Mouse (Mus musculus): Measurements from ENCODE around the gene Pi16. TPM values are rescaled to one million over a fixed set of nuclear protein-coding genes. Genes with fewer than 3 reads are reported as not detected.

Gene Pi16
- polyA plus RNA-seq, 1 experiment from 2014 or later = 1.8 TPM

DNA sequence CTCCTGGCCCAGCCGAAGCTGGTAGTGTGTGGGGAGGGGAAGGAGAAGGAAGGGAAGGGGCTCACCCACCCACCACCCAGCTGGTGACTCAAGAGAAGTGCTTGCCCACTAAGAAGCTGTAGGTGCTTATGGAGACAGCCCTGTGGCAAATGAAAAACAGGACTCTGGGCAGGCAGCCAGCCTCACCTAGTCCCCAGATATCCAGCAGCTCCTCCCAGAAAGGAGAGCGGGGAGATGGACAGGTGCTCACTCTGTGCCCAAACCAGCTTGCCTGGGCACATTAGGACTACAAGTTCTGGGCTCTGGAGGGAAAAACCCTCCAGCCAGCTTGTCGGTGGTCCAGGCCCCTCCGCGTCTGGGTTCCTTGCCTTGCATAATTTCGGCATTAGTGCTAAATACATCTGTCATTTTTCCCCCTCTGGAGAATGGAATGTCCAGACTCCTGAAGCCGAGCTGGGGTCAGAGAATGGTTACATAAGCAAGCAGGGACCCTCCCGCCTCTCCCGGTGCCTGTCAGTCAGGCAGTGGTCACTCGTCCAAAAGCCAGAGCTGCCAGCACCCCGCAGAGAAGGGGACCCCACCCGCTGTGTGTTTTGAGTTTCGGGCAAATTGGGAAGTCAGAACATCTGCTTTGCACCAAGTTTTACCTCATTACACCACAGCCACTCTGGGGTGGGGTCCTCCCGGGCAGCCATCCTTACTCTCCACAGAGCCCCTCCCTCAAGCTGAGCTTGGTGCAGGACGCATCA, 12.2 kb upstream of the Pi16 start:
- Histone ChIP-seq H3K4me2 (no peak overlapping the region), H3K9me3 (no peaks in the 10 kb centered on the region), H3K4me1 (replicated peaks) (peaks cover 31% of the 10 kb centered on the region), H3K4me3 (no peak overlapping the region), H3K27me3 (no peaks in the 10 kb centered on the region), H3K27ac (replicated peaks) (no peak overlapping the region; the same call in 1 of the 2 replicates), H3K36me3 (peaks cover 25% of the 10 kb centered on the region), H3K9ac (no peak overlapping the region)
- ATAC-seq (ENCODE audit: low read depth) = no peak
- WGBS = 40% methylated on average over 15 of the region's 15 CpGs

DNA sequence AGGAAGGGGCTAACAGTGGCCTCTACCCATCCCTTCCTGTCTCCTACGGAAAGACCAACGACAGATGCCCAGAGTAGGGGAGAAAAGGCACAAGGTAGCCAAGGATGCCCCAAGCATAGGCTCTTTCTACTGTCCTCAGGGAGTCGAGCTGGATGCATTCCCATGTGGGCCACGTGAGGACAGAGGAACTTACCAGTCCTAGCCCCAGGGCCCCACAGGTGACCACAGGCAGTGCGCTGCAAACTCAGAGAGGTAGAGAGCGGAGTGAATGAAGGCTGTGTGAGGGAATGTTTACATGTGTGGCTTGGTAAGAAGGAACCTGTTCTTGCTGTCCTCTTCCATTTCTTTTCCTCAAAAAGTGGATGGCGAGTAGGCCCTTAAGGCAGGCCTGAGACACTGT, 11.6 kb upstream of the Pi16 start:
- H3K4me1 ChIP-seq (replicated peaks) = peaks cover 32% of the 10 kb centered on the region
- H3K9me3 ChIP-seq = no peaks in the 10 kb centered on the region
- WGBS = 74% methylated on average over 7 of the region's 7 CpGs
- peaks cover 19% of the 10 kb centered on the region for H3K36me3 ChIP-seq
- no peak for ATAC-seq (ENCODE audit: low read depth)
- H3K9ac ChIP-seq = no peak overlapping the region
- no peak overlapping the region for H3K4me3 ChIP-seq
- no peak overlapping the region for H3K27ac ChIP-seq (replicated peaks)
- H3K4me2 ChIP-seq = no peak overlapping the region
- no peaks in the 10 kb centered on the region for H3K27me3 ChIP-seq

DNA sequence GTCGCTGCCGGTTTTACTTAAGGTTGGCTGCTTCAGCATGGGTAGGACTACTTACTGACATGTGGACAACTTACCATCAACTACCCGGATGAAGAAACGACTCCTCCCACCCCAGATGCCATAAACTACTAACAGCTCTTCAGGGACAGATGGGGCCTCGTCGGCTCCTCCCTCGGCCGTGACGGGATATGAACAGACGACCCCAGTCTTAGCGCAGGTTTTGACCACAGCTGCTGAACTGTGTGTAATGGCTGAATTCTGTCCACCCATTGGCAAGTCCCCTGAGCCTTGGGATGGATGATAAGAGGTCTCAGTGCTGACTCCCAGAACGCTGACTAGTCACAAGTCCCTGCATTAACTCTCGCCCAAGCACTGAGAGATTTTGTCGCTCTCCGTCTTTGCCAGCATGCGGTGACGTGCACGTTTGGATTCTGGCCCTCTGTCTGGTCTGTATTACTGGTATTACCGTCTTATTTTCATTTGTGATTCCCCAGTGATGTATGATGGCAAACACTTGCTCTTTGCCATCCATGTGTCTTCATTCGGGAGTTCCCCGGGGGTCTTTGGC, 7.3 kb upstream of the Pi16 start:
- H3K27me3 ChIP-seq = no peaks in the 10 kb centered on the region
- peaks cover 19% of the 10 kb centered on the region for H3K4me1 ChIP-seq (replicated peaks)
- H3K9ac ChIP-seq = no peak overlapping the region
- H3K27ac ChIP-seq (replicated peaks) = no peak overlapping the region
- no peak for ATAC-seq (ENCODE audit: low read depth)
- WGBS = 54% methylated on average over 21 of the region's 21 CpGs
- H3K9me3 ChIP-seq = no peaks in the 10 kb centered on the region
- no peak overlapping the region for H3K4me2 ChIP-seq
- H3K4me3 ChIP-seq = no peak overlapping the region
- no peaks in the 10 kb centered on the region for H3K36me3 ChIP-seq

DNA sequence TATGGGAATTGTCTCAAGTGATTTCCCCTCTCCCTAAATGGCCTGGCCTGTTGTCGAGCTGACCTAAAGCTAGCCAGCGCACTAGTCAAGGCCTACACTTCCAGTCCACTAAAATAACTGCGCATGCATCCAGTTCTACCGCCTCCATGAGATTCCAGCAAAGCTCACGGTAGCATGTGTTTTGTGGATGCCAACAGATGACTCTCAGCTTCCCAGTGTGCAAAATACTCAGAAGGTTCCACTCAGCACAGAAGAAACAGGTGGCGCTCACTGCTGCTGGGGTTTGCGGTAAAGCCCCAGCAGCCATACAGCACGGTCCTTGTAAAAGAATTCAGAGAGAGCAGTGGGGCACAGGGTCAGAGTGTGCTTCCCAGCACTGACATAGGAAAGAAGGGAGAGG, 5.9 kb upstream of the Pi16 start:
- H3K4me3 ChIP-seq = no peak overlapping the region
- WGBS = 88% methylated on average over 8 of the region's 8 CpGs

DNA sequence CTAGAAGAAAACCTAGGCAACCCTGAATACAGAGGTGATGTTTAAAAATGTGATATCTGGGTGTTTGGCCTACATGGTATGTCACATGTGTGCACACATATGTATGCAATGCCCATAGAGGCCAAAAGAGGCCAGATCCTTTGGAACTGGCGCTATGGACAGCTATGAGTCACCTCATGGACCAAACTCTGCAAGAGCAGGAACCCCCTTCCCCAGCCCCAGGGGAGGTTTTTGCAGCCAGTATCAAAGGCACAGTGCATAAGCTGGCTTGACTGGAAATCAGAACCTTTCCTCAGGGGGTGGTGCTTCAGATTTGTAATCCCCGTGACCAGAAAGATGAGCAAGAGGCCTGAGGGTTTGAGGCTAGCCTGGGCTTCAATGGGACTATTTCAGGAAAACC, 5.4 kb upstream of the Pi16 start:
- Histone ChIP-seq H3K27ac (replicated peaks) (no peak overlapping the region), H3K9ac (no peak overlapping the region), H3K27me3 (no peaks in the 10 kb centered on the region), H3K9me3 (no peaks in the 10 kb centered on the region), H3K4me3 (no peak overlapping the region), H3K4me1 (replicated peaks) (peaks cover 15% of the 10 kb centered on the region), H3K36me3 (no peaks in the 10 kb centered on the region), H3K4me2 (no peak overlapping the region)
- 88% methylated on average over 2 of the region's 2 CpGs for WGBS
- ATAC-seq (ENCODE audit: low read depth) = no peak

More for the DNA sequence above, 5.9 kb upstream of the Pi16 start:
- Histone ChIP-seq H3K9me3 (no peaks in the 10 kb centered on the region), H3K4me1 (replicated peaks) (peaks cover 20% of the 10 kb centered on the region), H3K4me2 (no peak overlapping the region), H3K36me3 (no peaks in the 10 kb centered on the region), H3K9ac (no peak overlapping the region), H3K27ac (replicated peaks) (no peak overlapping the region), H3K27me3 (no peaks in the 10 kb centered on the region)
- no peak for ATAC-seq (ENCODE audit: low read depth)

DNA sequence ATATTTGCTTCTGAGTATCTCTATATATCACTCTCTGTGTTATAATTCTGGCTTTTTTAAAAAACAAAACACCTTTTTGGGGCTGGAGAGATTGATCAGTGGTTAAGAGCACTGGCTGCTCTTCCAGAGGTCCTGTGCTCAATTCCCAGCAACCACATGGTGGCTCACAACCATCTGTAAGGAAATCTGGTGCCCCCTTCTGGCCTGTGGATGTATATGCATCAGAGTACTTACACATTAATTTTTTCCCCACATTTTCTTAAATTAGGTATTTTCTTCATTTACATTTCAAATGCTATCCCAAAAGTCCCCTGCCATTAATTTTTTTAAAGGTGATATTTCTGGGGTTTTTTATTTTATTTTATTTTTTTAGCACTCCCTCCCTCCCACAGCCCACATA, 4.2 kb upstream of the Pi16 start:
- H3K27me3 ChIP-seq = no peaks in the 10 kb centered on the region
- no peaks in the 10 kb centered on the region for H3K36me3 ChIP-seq
- no peak overlapping the region for H3K4me3 ChIP-seq
- no peak for ATAC-seq (ENCODE audit: low read depth)
- H3K9ac ChIP-seq = no peak overlapping the region
- H3K27ac ChIP-seq (replicated peaks) = no peak overlapping the region
- no peak overlapping the region for H3K4me2 ChIP-seq
- H3K4me1 ChIP-seq (replicated peaks) = peaks cover 11% of the 10 kb centered on the region
- no peaks in the 10 kb centered on the region for H3K9me3 ChIP-seq

DNA sequence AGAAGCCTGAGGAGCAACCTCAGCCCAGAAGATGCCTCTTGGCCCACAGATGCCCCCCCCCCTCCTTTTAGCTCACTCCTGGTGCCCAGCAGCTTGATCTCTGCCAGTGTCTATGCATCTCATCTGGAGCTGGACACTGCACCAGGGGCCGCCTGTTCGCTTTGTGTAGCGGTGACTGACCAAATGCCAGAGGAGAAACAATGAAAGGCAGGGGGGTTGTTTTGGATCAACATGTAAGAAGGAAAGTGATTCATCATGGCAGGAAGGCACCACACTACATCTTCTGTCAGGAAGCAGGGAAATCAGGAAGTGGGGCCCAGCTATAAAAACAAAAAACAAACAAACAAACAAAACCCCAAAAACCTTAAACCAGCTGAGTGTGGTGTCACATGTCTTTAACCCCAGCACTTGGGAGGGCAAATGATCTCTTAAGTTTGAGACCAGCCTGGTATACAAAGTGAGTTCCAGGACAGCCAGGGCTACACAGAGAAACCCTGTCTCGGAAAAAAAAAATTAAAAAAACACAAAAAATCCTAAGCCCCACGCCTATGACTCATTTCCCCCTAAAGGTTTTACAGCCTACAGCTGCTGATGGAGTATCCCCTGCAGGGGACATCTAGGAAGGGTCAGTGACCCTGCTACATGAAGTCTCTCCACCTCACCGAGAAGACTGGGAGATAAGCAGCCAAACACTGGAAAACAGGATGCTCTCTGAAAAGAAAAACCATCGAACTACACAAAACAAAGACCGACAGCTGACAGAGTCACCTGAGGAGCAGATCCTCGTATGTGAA, 1.6 kb upstream of the Pi16 start:
- peaks cover 10% of the 10 kb centered on the region; the same call in 1 of the 2 replicates for H3K4me1 ChIP-seq (replicated peaks)
- no peaks in the 10 kb centered on the region for H3K9me3 ChIP-seq
- WGBS = 44% methylated on average over 9 of the region's 9 CpGs
- no peak overlapping the region for H3K9ac ChIP-seq
- H3K36me3 ChIP-seq = no peaks in the 10 kb centered on the region
- H3K4me3 ChIP-seq = no peak overlapping the region
- no peak overlapping the region for H3K4me2 ChIP-seq
- no peak overlapping the region for H3K27ac ChIP-seq (replicated peaks)
- ATAC-seq (ENCODE audit: low read depth) = no peak
- H3K27me3 ChIP-seq = peaks cover 15% of the 10 kb centered on the region

DNA sequence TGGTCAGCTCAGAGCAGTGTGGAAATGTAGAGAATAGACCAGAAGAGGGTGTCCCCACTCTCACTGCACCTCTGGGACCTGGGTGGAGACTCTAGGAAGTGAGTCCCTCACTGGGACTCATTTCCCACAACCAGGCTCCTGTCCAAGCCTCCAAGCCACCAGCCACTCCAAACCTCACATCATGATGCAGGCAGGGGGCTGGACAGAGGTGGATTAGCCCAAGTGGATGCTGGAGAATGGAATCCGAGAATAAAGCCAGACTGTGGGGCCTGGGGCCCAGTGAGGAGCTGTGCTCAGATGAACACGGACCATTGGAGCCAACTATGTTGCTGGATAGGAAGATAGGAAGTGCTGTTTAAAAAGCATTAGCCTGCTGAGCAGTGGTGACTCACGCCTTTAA, 589 bp upstream of the Pi16 start:
- H3K9ac ChIP-seq = no peak overlapping the region
- no peak for ATAC-seq (ENCODE audit: low read depth)
- no peak overlapping the region for H3K4me3 ChIP-seq
- no peaks in the 10 kb centered on the region for H3K9me3 ChIP-seq
- WGBS = 72% methylated on average over 3 of the region's 3 CpGs
- peaks cover 25% of the 10 kb centered on the region for H3K27me3 ChIP-seq
- no peak overlapping the region for H3K4me2 ChIP-seq
- no peaks in the 10 kb centered on the region for H3K36me3 ChIP-seq
- peaks cover 15% of the 10 kb centered on the region for H3K4me1 ChIP-seq (replicated peaks)
- no peak overlapping the region for H3K27ac ChIP-seq (replicated peaks)

DNA sequence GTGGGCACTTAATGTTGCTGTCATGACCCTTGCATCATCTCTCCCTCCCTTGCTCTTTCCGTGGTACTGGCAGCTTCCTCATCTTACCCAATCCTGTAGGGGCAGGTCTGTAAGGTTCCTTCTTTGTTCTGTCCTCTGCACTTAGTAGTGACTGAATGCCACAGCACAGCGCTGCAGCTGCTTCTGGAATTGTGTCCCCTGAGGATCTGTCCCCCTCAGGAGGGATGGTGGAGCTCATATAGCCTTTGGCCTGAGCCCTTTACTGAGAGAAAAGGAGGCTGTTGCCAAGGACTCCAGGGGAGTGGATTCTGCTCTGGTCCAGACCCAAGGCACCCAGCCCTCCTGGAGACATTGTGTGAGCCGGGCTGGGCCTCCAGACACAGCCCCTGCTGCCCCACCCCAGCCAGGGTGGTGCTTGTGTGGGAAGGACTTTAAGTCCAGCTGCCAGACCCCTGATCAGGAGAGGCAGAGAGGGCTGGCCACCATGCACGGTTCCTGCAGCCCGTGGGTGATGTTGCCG, 1.3 kb downstream of the Pi16 start:
- Histone ChIP-seq H3K27ac (replicated peaks) (no peak overlapping the region), H3K4me2 (no peak overlapping the region), H3K36me3 (no peaks in the 10 kb centered on the region), H3K4me3 (no peak overlapping the region), H3K9ac (no peak overlapping the region), H3K27me3 (peaks cover 43% of the 10 kb centered on the region), H3K4me1 (replicated peaks) (peaks cover 25% of the 10 kb centered on the region), H3K9me3 (no peaks in the 10 kb centered on the region)
- no peak for ATAC-seq (ENCODE audit: low read depth)
- WGBS = 56% methylated on average over 6 of the region's 6 CpGs

DNA sequence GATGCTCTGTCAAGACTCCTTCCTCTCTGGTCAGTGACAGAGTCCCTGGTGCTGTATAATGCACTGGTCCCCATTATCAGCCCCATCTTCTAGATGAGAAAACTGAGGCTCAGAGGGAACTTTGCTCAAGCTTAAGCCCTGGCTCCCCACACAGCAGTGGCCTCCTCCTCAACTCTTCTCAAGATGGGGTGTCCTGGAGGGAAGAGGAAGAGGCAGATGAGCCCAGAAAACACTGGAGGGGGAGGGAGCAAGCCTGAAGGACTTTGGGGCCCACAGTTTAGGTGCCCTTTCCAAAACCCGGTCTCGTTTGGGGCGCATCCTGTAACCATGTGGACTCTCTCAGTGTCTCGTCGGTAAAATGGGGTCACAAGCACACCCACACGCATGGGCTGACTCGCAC, 2.0 kb downstream of the Pi16 start:
- H3K4me1 ChIP-seq (replicated peaks) = peaks cover 25% of the 10 kb centered on the region
- no peak overlapping the region for H3K4me2 ChIP-seq
- H3K27ac ChIP-seq (replicated peaks) = no peak overlapping the region
- no peak overlapping the region for H3K9ac ChIP-seq
- H3K27me3 ChIP-seq = peaks cover 47% of the 10 kb centered on the region
- no peaks in the 10 kb centered on the region for H3K36me3 ChIP-seq
- WGBS = 95% methylated on average over 7 of the region's 7 CpGs
- H3K9me3 ChIP-seq = no peaks in the 10 kb centered on the region
- H3K4me3 ChIP-seq = no peak overlapping the region
- no peak for ATAC-seq (ENCODE audit: low read depth)

DNA sequence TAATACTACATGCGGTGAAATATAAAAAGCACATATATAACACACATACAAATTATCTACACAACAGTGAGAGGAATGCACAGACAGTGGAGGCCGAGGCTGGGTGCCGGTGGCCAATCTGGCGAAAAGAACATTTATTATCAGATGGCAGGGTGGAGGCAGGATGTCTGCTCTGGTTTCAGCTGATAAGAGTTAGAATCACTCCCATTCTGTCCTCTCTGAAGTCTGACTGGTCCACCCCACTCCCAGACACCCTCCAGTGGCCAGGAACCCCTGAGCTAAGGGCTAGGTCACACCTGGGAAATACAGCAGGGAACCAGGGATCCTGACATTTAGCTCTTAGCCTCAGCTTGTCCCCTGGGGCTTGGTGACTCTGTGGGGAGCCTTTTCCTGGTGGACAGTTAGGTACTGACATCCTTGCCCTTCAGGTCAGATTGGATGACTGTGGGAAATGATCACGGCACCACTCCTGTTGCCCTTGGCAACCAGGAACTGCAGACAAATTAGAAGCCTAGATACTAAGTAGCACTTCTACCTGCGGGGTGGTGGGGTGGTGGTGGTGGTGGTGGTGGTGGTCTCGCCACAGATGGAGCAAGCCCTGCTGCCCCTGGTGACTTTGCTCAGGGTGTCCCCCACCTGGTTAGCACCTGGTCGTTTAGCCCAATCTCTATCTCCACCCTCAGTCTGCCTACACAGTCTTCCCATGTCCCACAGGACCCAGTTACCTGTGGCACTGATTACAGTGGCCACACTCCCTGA, 2.6 kb downstream of the Pi16 start:
- Histone ChIP-seq H3K4me3 (no peak overlapping the region), H3K36me3 (no peaks in the 10 kb centered on the region), H3K4me2 (no peak overlapping the region), H3K9ac (no peak overlapping the region), H3K4me1 (replicated peaks) (peaks cover 25% of the 10 kb centered on the region), H3K27me3 (peaks cover 47% of the 10 kb centered on the region), H3K27ac (replicated peaks) (no peak overlapping the region), H3K9me3 (no peaks in the 10 kb centered on the region)
- ATAC-seq (ENCODE audit: low read depth) = no peak
- 73% methylated on average over 8 of the region's 8 CpGs for WGBS
